Mouse (Mus musculus) bone marrow macrophage, adult 2 months (primary cell): ENCODE results near the gene Exoc2. TPM values are rescaled to one million over a fixed set of nuclear protein-coding genes. Genes with fewer than 3 reads are reported as not detected.

Experiments
- H3K27ac ChIP-seq: 2 replicates; pipeline ENCODE4 v1.5.1; 2012; ENCODE audit warnings: low read depth, low read length; ENCODE audit not compliant: insufficient read depth
- H3K4me1 ChIP-seq: 2 replicates; pipeline ENCODE4 v1.6.1; 2012; ENCODE audit warnings: low read length; ENCODE audit not compliant: control insufficient read depth, insufficient read depth
- H3K4me3 ChIP-seq: 2 replicates; pipeline ENCODE4 v1.5.1; 2012; ENCODE audit warnings: mild to moderate bottlenecking, low read length, moderate library complexity; ENCODE audit not compliant: insufficient read depth
- CTCF ChIP-seq: IDR thresholded peaks from 2 replicates; pipeline ENCODE4 v1.5.1; 2012; ENCODE audit warnings: low read depth, mild to moderate bottlenecking, low read length, moderate library complexity
- POLR2A ChIP-seq: IDR thresholded peaks from 2 replicates; pipeline ENCODE4 v1.6.1; 2012; ENCODE audit warnings: mild to moderate bottlenecking, low read depth, low read length, borderline replicate concordance
- polyA plus RNA-seq: library from polyadenylated mRNA; stranded (reverse); fragments of >200 nt; gene quantifications from 2 replicates; pipeline ENCODE4 v1.2.4, GENCODE M21; 2012; ENCODE audit not compliant: missing spikeins, insufficient read depth, insufficient read length

Gene Exoc2
- polyA plus RNA-seq, 1 experiment: 29.5 TPM

GRCm38 (mm10) chr13:30911931-30912625 lies 61.8 kb downstream of the Exoc2 start:
- TF ChIP-seq CTCF (no peak), POLR2A (no peak)
- no peak overlapping the region for H3K4me3 ChIP-seq
- no peak overlapping the region for H3K27ac ChIP-seq

GRCm38 (mm10) chr13:30910889-30911288 lies 63.0 kb downstream of the Exoc2 start:
- TF ChIP-seq CTCF (no peak), POLR2A (no peak)
- H3K27ac ChIP-seq: no peak overlapping the region

More at GRCm38 (mm10) chr13:30911931-30912625, 61.8 kb downstream of the Exoc2 start:
- H3K4me1 ChIP-seq: peaks cover 5% of the 10 kb centered on the region

GRCm38 (mm10) chr13:30902286-30902685 lies 71.6 kb downstream of the Exoc2 start:
- TF ChIP-seq POLR2A (no peak), CTCF (no peak)
- H3K27ac ChIP-seq: no peak overlapping the region
- H3K4me3 ChIP-seq: no peak overlapping the region
- peaks cover 5% of the 10 kb centered on the region; the same call in 1 of the 2 replicates for H3K4me1 ChIP-seq

More at GRCm38 (mm10) chr13:30910889-30911288, 63.0 kb downstream of the Exoc2 start:
- H3K4me1 ChIP-seq: peaks cover 5% of the 10 kb centered on the region
- H3K4me3 ChIP-seq: no peak overlapping the region

GRCm38 (mm10) chr13:30901387-30902041 lies 72.4 kb downstream of the Exoc2 start:
- Histone ChIP-seq H3K27ac (no peak overlapping the region), H3K4me3 (no peak overlapping the region), H3K4me1 (peaks cover 5% of the 10 kb centered on the region; the same call in 1 of the 2 replicates)
- TF ChIP-seq CTCF: no peak
- no peak for TF ChIP-seq POLR2A

GRCm38 (mm10) chr13:30894015-30894634 lies 79.8 kb downstream of the Exoc2 start:
- Histone ChIP-seq H3K27ac (no peak overlapping the region), H3K4me1 (no peaks in the 10 kb centered on the region), H3K4me3 (no peak overlapping the region)
- no peak for TF ChIP-seq POLR2A
- TF ChIP-seq CTCF: no peak

- Histone ChIP-seq H3K4me1 (no peaks in the 10 kb centered on the region), H3K4me3 (no peak overlapping the region), H3K27ac (no peak overlapping the region)
- TF ChIP-seq CTCF (no peak), POLR2A (no peak)
These were observed 81.6 kb downstream of the Exoc2 start for GRCm38 (mm10) chr13:30892315-30892714.

- Histone ChIP-seq H3K27ac (no peak overlapping the region), H3K4me3 (no peak overlapping the region), H3K4me1 (no peaks in the 10 kb centered on the region)
- TF ChIP-seq CTCF: no peak
- no peak for TF ChIP-seq POLR2A
These were observed 82.7 kb downstream of the Exoc2 start for GRCm38 (mm10) chr13:30891223-30891622.

GRCm38 (mm10) chr13:30888480-30888879 lies 85.4 kb downstream of the Exoc2 start:
- Histone ChIP-seq H3K27ac (no peak overlapping the region), H3K4me3 (no peak overlapping the region), H3K4me1 (no peaks in the 10 kb centered on the region)
- no peak for TF ChIP-seq POLR2A
- peak; percentile 94 for TF ChIP-seq CTCF

- TF ChIP-seq CTCF: no peak
- no peak for TF ChIP-seq POLR2A
- Histone ChIP-seq H3K4me3 (no peak overlapping the region), H3K4me1 (no peaks in the 10 kb centered on the region), H3K27ac (no peak overlapping the region)
These were observed 93.6 kb downstream of the Exoc2 start for GRCm38 (mm10) chr13:30880310-30880709.

GRCm38 (mm10) chr13:30879871-30880270 lies 94.0 kb downstream of the Exoc2 start:
- Histone ChIP-seq H3K27ac (no peak overlapping the region), H3K4me3 (no peak overlapping the region), H3K4me1 (no peaks in the 10 kb centered on the region)
- TF ChIP-seq POLR2A (no peak), CTCF (no peak)
